In genomic region chr8:85027922-85028321, GRCm38 (mm10) we compare ENCODE assay signal across 8 mouse cellular contexts. TPM values are rescaled to one million over a fixed set of nuclear protein-coding genes. Genes with fewer than 3 reads are reported as not detected.
DNase-seq lines count a peak whose midpoint lies in the region; ATAC-seq lines count a peak whose summit lies in the region.

No protein-coding gene starts in this region.

- H3K9me3 ChIP-seq in erythroblast, embryonic 14.5 days (ENCODE audit: control insufficient read depth, low read length): no peaks in the 10 kb centered on the region
- H3K9me3 ChIP-seq in embryonic facial prominence, embryonic 14.5 days (ENCODE audit: control insufficient read depth, low read length): no peaks in the 10 kb centered on the region
- no peaks in the 10 kb centered on the region for H3K9me3 ChIP-seq in limb, embryonic 15.5 days

- peak overlapping the region; percentile 99 for H3K9ac ChIP-seq in embryonic facial prominence, embryonic 14.5 days (ENCODE audit: low read depth, low read length)
- H3K9ac ChIP-seq in limb, embryonic 15.5 days: peak overlapping the region; percentile 97; the same call in 1 of the 2 replicates

- H3K4me3 ChIP-seq in erythroblast, embryonic 14.5 days (replicated peaks): peak overlapping the region; percentile 99
- peak overlapping the region; percentile 98 for H3K4me3 ChIP-seq in embryonic facial prominence, embryonic 14.5 days (ENCODE audit: low read depth, low read length)
- H3K4me3 ChIP-seq in limb, embryonic 15.5 days: peak overlapping the region; percentile 84

- WGBS in embryonic facial prominence, embryonic 14.5 days: 24% methylated on average over 2 of the region's 2 CpGs
- WGBS in limb, embryonic 15.5 days: 27% methylated on average over 2 of the region's 2 CpGs

- H3K4me2 ChIP-seq in embryonic facial prominence, embryonic 14.5 days (ENCODE audit: low read depth, low read length): peak overlapping the region; percentile 63
- peak overlapping the region; percentile 88 for H3K4me2 ChIP-seq in limb, embryonic 15.5 days

- no peak for ATAC-seq in erythroblast, adult 5-6 weeks (replicated peaks; ENCODE audit: low FRiP score, poor library complexity, severe bottlenecking)
- ATAC-seq in embryonic facial prominence, embryonic 14.5 days (ENCODE audit: low read depth): no peak
- ATAC-seq in limb, embryonic 15.5 days (ENCODE audit: insufficient number of reproducible peaks, low FRiP score, low TSS enrichment, low read depth): no peak

- no peaks in the 10 kb centered on the region for H3K27me3 ChIP-seq in erythroblast, embryonic 14.5 days (ENCODE audit: control insufficient read depth)
- no peaks in the 10 kb centered on the region for H3K27me3 ChIP-seq in embryonic facial prominence, embryonic 14.5 days (replicated peaks; ENCODE audit: control insufficient read depth, insufficient read depth, low read length)
- H3K27me3 ChIP-seq in limb, embryonic 15.5 days: no peaks in the 10 kb centered on the region

- peaks cover 63% of the 10 kb centered on the region for H3K36me3 ChIP-seq in erythroblast, embryonic 14.5 days (ENCODE audit: control insufficient read depth)
- H3K36me3 ChIP-seq in embryonic facial prominence, embryonic 14.5 days (ENCODE audit: control insufficient read depth, insufficient read depth, low read length): peaks cover 52% of the 10 kb centered on the region
- H3K36me3 ChIP-seq in limb, embryonic 15.5 days: peaks cover 50% of the 10 kb centered on the region

- no peak overlapping the region for H3K27ac ChIP-seq in embryonic facial prominence, embryonic 14.5 days (replicated peaks; ENCODE audit: low read depth, low read length)
- peak overlapping the region; percentile 92; the same call in 1 of the 2 replicates for H3K27ac ChIP-seq in limb, embryonic 15.5 days

- H3K4me1 ChIP-seq in erythroblast, embryonic 14.5 days (ENCODE audit: control insufficient read depth): peaks cover 67% of the 10 kb centered on the region
- peaks cover 15% of the 10 kb centered on the region for H3K4me1 ChIP-seq in embryonic facial prominence, embryonic 14.5 days (ENCODE audit: control insufficient read depth, insufficient read depth, low read length)
- H3K4me1 ChIP-seq in limb, embryonic 15.5 days: peaks cover 38% of the 10 kb centered on the region

- DNase-seq in 3T3-L1 (ENCODE audit: low read depth, low spot score): peak; percentile 52
- no peak for DNase-seq in embryonic facial prominence, embryonic 14.5 days (ENCODE audit: low spot score)
- DNase-seq in urinary bladder, postnatal 36 days (ENCODE audit: low spot score in 2 of 2): no peak
- DNase-seq in embryo, embryonic 9.5 days (ENCODE audit: extremely low spot score): no peak
- no peak for DNase-seq in embryo, embryonic 10.5 days (ENCODE audit: low spot score)

RNA-seq across cellular contexts. Expression of gene Trir, which starts 1.3 kb away (rescaled TPM):
- polyA plus RNA-seq in erythroblast, embryonic 14.5 days (2012): 77.0 and 92.3 TPM in 2 replicates
- 32.1 and 45.4 TPM in 2 replicates for total RNA-seq in erythroblast, adult 5-6 weeks (2015; ENCODE audit: low replicate concordance)
- 72.9 and 103 TPM in 2 replicates for total RNA-seq in erythroblast, adult 5-6 weeks (2017; ENCODE audit: low replicate concordance)
- 127 and 133 TPM in 2 replicates for polyA plus RNA-seq in embryonic facial prominence, embryonic 14.5 days (2014; fragmentation: Nextera tagmentation; extraction: Ambion mirVana)
- 86.7 and 102 TPM in 2 replicates for polyA plus RNA-seq in limb, embryonic 15.5 days (2015; fragmentation: Nextera tagmentation; extraction: Ambion mirVana)

RNA-seq across cellular contexts. Expression of gene Asna1, which starts 2.8 kb away (rescaled TPM):
- 18.6 and 31.0 TPM in 2 replicates for polyA plus RNA-seq in erythroblast, embryonic 14.5 days (2012)
- total RNA-seq in erythroblast, adult 5-6 weeks (2015; ENCODE audit: low replicate concordance): 20.8 and 24.2 TPM in 2 replicates
- 13.5 and 26.3 TPM in 2 replicates for total RNA-seq in erythroblast, adult 5-6 weeks (2017; ENCODE audit: low replicate concordance)
- polyA plus RNA-seq in embryonic facial prominence, embryonic 14.5 days (2014; fragmentation: Nextera tagmentation; extraction: Ambion mirVana): 97.3 and 101 TPM in 2 replicates
- 113 and 117 TPM in 2 replicates for polyA plus RNA-seq in limb, embryonic 15.5 days (2015; fragmentation: Nextera tagmentation; extraction: Ambion mirVana)

RNA-seq across cellular contexts. Expression of gene Tnpo2, which starts 8.8 kb away (rescaled TPM):
- 1.7 and 1.8 TPM in 2 replicates for polyA plus RNA-seq in erythroblast, embryonic 14.5 days (2012)
- total RNA-seq in erythroblast, adult 5-6 weeks (2015; ENCODE audit: low replicate concordance): 9.6 and 10.8 TPM in 2 replicates
- 11.2 and 14.6 TPM in 2 replicates for total RNA-seq in erythroblast, adult 5-6 weeks (2017; ENCODE audit: low replicate concordance)
- 22.9 and 24.8 TPM in 2 replicates for polyA plus RNA-seq in embryonic facial prominence, embryonic 14.5 days (2014; fragmentation: Nextera tagmentation; extraction: Ambion mirVana)
- polyA plus RNA-seq in limb, embryonic 15.5 days (2015; fragmentation: Nextera tagmentation; extraction: Ambion mirVana): 32.7 and 33.7 TPM in 2 replicates

RNA-seq across cellular contexts. Expression of gene Best2, which starts 13.6 kb away (rescaled TPM):
- not detected in 2 replicates for polyA plus RNA-seq in erythroblast, embryonic 14.5 days (2012)
- not detected in 2 replicates for total RNA-seq in erythroblast, adult 5-6 weeks (2015; ENCODE audit: low replicate concordance)
- total RNA-seq in erythroblast, adult 5-6 weeks (2017; ENCODE audit: low replicate concordance): not detected in 2 replicates
- polyA plus RNA-seq in embryonic facial prominence, embryonic 14.5 days (2014; fragmentation: Nextera tagmentation; extraction: Ambion mirVana): 0.30 and 0.58 TPM in 2 replicates
- 0.12 TPM in 2 replicates for polyA plus RNA-seq in limb, embryonic 15.5 days (2015; fragmentation: Nextera tagmentation; extraction: Ambion mirVana)

RNA-seq across cellular contexts. Expression of gene Fbxw9, which starts 31.9 kb away (rescaled TPM):
- polyA plus RNA-seq in erythroblast, embryonic 14.5 days (2012): 0.54 and 0.63 TPM in 2 replicates
- 5.4 TPM in 1 of 2 replicates, not detected in the other for total RNA-seq in erythroblast, adult 5-6 weeks (2015; ENCODE audit: low replicate concordance)
- total RNA-seq in erythroblast, adult 5-6 weeks (2017; ENCODE audit: low replicate concordance): 0.43 and 4.3 TPM in 2 replicates
- polyA plus RNA-seq in embryonic facial prominence, embryonic 14.5 days (2014; fragmentation: Nextera tagmentation; extraction: Ambion mirVana): 20.9 and 25.8 TPM in 2 replicates
- polyA plus RNA-seq in limb, embryonic 15.5 days (2015; fragmentation: Nextera tagmentation; extraction: Ambion mirVana): 30.1 and 32.3 TPM in 2 replicates
